Mouse (Mus musculus): Measurements from ENCODE around the gene Rtbdn.
A peak's percentile ranks its signal among the peaks of the same experiment; 100 is the strongest.

Gene Rtbdn

GRCm38 (mm10) chr8:84956768-84957167 lies 10.0 kb downstream of the Rtbdn start:
- DNase-seq (ENCODE audit: extremely low spot score, low spot score) = peak; percentile 79

GRCm38 (mm10) chr8:84959811-84960210 lies 13.0 kb downstream of the Rtbdn start:
- DNase-seq (ENCODE audit: extremely low spot score, low spot score) = no peak

- DNase-seq (ENCODE audit: extremely low spot score, low spot score) = no peak
Observed at GRCm38 (mm10) chr8:84963952-84964351, 17.2 kb downstream of the Rtbdn start.

- DNase-seq (ENCODE audit: extremely low spot score, low spot score) = peak; percentile 91
Observed at GRCm38 (mm10) chr8:84965731-84966291, 19.0 kb downstream of the Rtbdn start.

GRCm38 (mm10) chr8:84966603-84967002 lies 19.8 kb downstream of the Rtbdn start:
- DNase-seq (ENCODE audit: extremely low spot score, low spot score) = no peak

- no peak for DNase-seq (ENCODE audit: extremely low spot score, low spot score)
Observed at GRCm38 (mm10) chr8:84967532-84968304, 20.9 kb downstream of the Rtbdn start.

GRCm38 (mm10) chr8:84968650-84969049 lies 21.9 kb downstream of the Rtbdn start:
- no peak for DNase-seq (ENCODE audit: extremely low spot score, low spot score)

GRCm38 (mm10) chr8:84969241-84970134 lies 22.7 kb downstream of the Rtbdn start, which contains the start of the genes Gm49661, Prdx2 and Rnaseh2a:
Gene Gm49661 (minus strand): TSS chr8:84969433.
Gene Prdx2 (plus strand): TSS chr8:84969587.
Gene Rnaseh2a (minus strand): TSS chr8:84969767.
- peak; percentile 89 for DNase-seq (ENCODE audit: extremely low spot score, low spot score)

- DNase-seq (ENCODE audit: extremely low spot score, low spot score) = no peak
Observed at GRCm38 (mm10) chr8:84970135-84970790, 23.5 kb downstream of the Rtbdn start.

- DNase-seq (ENCODE audit: extremely low spot score, low spot score) = no peak
Observed at GRCm38 (mm10) chr8:84970913-84971312, 24.1 kb downstream of the Rtbdn start.

GRCm38 (mm10) chr8:84973079-84973478 lies 26.3 kb downstream of the Rtbdn start:
- DNase-seq (ENCODE audit: extremely low spot score, low spot score) = no peak

GRCm38 (mm10) chr8:84973803-84974542 lies 27.2 kb downstream of the Rtbdn start:
- DNase-seq (ENCODE audit: extremely low spot score, low spot score) = peak; percentile 41

- no peak for DNase-seq (ENCODE audit: extremely low spot score, low spot score)
Observed at GRCm38 (mm10) chr8:84974543-84975142, 27.9 kb downstream of the Rtbdn start.

GRCm38 (mm10) chr8:84975434-84975833 lies 28.6 kb downstream of the Rtbdn start:
- DNase-seq (ENCODE audit: extremely low spot score, low spot score) = peak; percentile 63

GRCm38 (mm10) chr8:84976031-84976762 lies 29.4 kb downstream of the Rtbdn start:
- peak; percentile 94 for DNase-seq (ENCODE audit: extremely low spot score, low spot score)

- no peak for DNase-seq (ENCODE audit: extremely low spot score, low spot score)
Observed at GRCm38 (mm10) chr8:84976763-84977434, 30.1 kb downstream of the Rtbdn start.

- DNase-seq (ENCODE audit: extremely low spot score, low spot score) = peak; percentile 70
Observed at GRCm38 (mm10) chr8:84977435-84978247, 30.9 kb downstream of the Rtbdn start.

Data from neural tube, embryonic 10.5 days (tissue).